Mouse (Mus musculus) testis, adult 2 months (tissue): Measurements from ENCODE around the gene Cpox. TPM values are rescaled to one million over a fixed set of nuclear protein-coding genes. Genes with fewer than 3 reads are reported as not detected.

Experiments
- H3K27ac ChIP-seq: fragments of 200-500 bp; 2 replicates; pipeline ENCODE4 v1.5.1; 2012; ENCODE audit warnings: low read depth, low read length; ENCODE audit not compliant: control insufficient read depth, insufficient read depth
- H3K27me3 ChIP-seq: fragments of 200-500 bp; 2 replicates; pipeline ENCODE4 v1.6.1; 2012; ENCODE audit warnings: mild to moderate bottlenecking, low read length, moderate library complexity; ENCODE audit not compliant: control insufficient read depth, insufficient read depth
- H3K36me3 ChIP-seq: fragments of 200-500 bp; 2 replicates; pipeline ENCODE4 v1.6.1; 2012; ENCODE audit warnings: mild to moderate bottlenecking, low read length; ENCODE audit not compliant: control insufficient read depth, insufficient read depth
- H3K4me1 ChIP-seq: fragments of 200-500 bp; 2 replicates; pipeline ENCODE4 v1.6.1; 2012; ENCODE audit warnings: low read length; ENCODE audit not compliant: control insufficient read depth, insufficient read depth
- H3K4me3 ChIP-seq: fragments of 200-500 bp; 2 replicates; pipeline ENCODE4 v1.5.1; 2012; ENCODE audit warnings: low read depth, mild to moderate bottlenecking, low read length, moderate library complexity, mixed read lengths; ENCODE audit not compliant: control insufficient read depth
- CTCF ChIP-seq: fragments of 200-500 bp; IDR thresholded peaks from 2 replicates; pipeline ENCODE4 v1.5.1; 2012; ENCODE audit warnings: low read depth, mild to moderate bottlenecking, inconsistent platforms, low read length, moderate library complexity; ENCODE audit not compliant: control insufficient read depth, insufficient read depth, insufficient replicate concordance
- POLR2A ChIP-seq: fragments of 200-500 bp; IDR thresholded peaks from 2 replicates; pipeline ENCODE4 v1.6.1; 2012; ENCODE audit warnings: low read depth, mild to moderate bottlenecking, inconsistent platforms, low read length, moderate library complexity; ENCODE audit not compliant: control insufficient read depth
- polyA plus RNA-seq: library from polyadenylated mRNA; depleted of rRNA; stranded (reverse); fragments of >200 nt; gene quantifications from 2 replicates; pipeline ENCODE4 v1.2.3, GENCODE M21; 2012

Cpox gene
- polyA plus RNA-seq, 1 experiment, result 2.2 TPM

GRCm38 (mm10) chr16:58688534-58688933 lies 18.4 kb downstream of the Cpox start:
- Histone ChIP-seq H3K4me3 (no peak overlapping the region), H3K27ac (no peak overlapping the region), H3K36me3 (no peaks in the 10 kb centered on the region), H3K27me3 (no peaks in the 10 kb centered on the region), H3K4me1 (no peaks in the 10 kb centered on the region)
- no peak for TF ChIP-seq POLR2A
- TF ChIP-seq CTCF, result no peak

GRCm38 (mm10) chr16:58689555-58690169 lies 19.6 kb downstream of the Cpox start:
- Histone ChIP-seq H3K27me3 (no peaks in the 10 kb centered on the region), H3K27ac (no peak overlapping the region), H3K4me3 (no peak overlapping the region), H3K36me3 (no peaks in the 10 kb centered on the region), H3K4me1 (no peaks in the 10 kb centered on the region)
- TF ChIP-seq POLR2A, result no peak
- TF ChIP-seq CTCF, result no peak

- Histone ChIP-seq H3K27me3 (no peaks in the 10 kb centered on the region), H3K4me3 (no peak overlapping the region), H3K27ac (no peak overlapping the region), H3K36me3 (no peaks in the 10 kb centered on the region), H3K4me1 (no peaks in the 10 kb centered on the region)
- no peak for TF ChIP-seq CTCF
- TF ChIP-seq POLR2A, result no peak
Measured at GRCm38 (mm10) chr16:58690322-58690732, 20.2 kb downstream of the Cpox start.

- TF ChIP-seq POLR2A (no peak), CTCF (no peak)
- H3K27ac ChIP-seq, result no peak overlapping the region
- H3K27me3 ChIP-seq, result no peaks in the 10 kb centered on the region
Measured at GRCm38 (mm10) chr16:58694091-58694490, 24.0 kb downstream of the Cpox start.

GRCm38 (mm10) chr16:58696796-58697195 lies 26.7 kb downstream of the Cpox start:
- no peak for TF ChIP-seq CTCF
- no peak for TF ChIP-seq POLR2A
- Histone ChIP-seq H3K36me3 (no peaks in the 10 kb centered on the region), H3K27me3 (no peaks in the 10 kb centered on the region), H3K4me1 (no peaks in the 10 kb centered on the region), H3K4me3 (no peak overlapping the region), H3K27ac (no peak overlapping the region)

More at GRCm38 (mm10) chr16:58694091-58694490, 24.0 kb downstream of the Cpox start:
- Histone ChIP-seq H3K36me3 (no peaks in the 10 kb centered on the region), H3K4me1 (no peaks in the 10 kb centered on the region), H3K4me3 (no peak overlapping the region)

GRCm38 (mm10) chr16:58697261-58697660 lies 27.2 kb downstream of the Cpox start:
- Histone ChIP-seq H3K27me3 (no peaks in the 10 kb centered on the region), H3K36me3 (no peaks in the 10 kb centered on the region), H3K4me3 (no peak overlapping the region), H3K4me1 (no peaks in the 10 kb centered on the region), H3K27ac (no peak overlapping the region)
- no peak for TF ChIP-seq POLR2A
- no peak for TF ChIP-seq CTCF

GRCm38 (mm10) chr16:58700174-58700573 lies 30.1 kb downstream of the Cpox start:
- H3K4me1 ChIP-seq, result no peaks in the 10 kb centered on the region
- H3K27ac ChIP-seq, result no peak overlapping the region
- TF ChIP-seq POLR2A (no peak), CTCF (no peak)

More at GRCm38 (mm10) chr16:58700174-58700573, 30.1 kb downstream of the Cpox start:
- no peak overlapping the region for H3K4me3 ChIP-seq
- H3K36me3 ChIP-seq, result no peaks in the 10 kb centered on the region
- H3K27me3 ChIP-seq, result no peaks in the 10 kb centered on the region
